Mouse (Mus musculus) bone marrow, adult 2 months (tissue): ENCODE data around the gene Hoxc6.

Experiments used
- CTCF ChIP-seq: fragments of 200-500 bp; IDR thresholded peaks from 2 replicates; pipeline ENCODE4 v1.5.1; 2011; ENCODE audit warnings: low read length, control low read depth; ENCODE audit not compliant: control insufficient read depth, insufficient read depth
- POLR2A ChIP-seq: fragments of 200-500 bp; IDR thresholded peaks from 2 replicates; pipeline ENCODE4 v1.6.1; 2011; ENCODE audit warnings: low read depth, mild to moderate bottlenecking, control low read depth, low read length, borderline replicate concordance; ENCODE audit not compliant: control insufficient read depth

- TF ChIP-seq POLR2A, result no peak
- TF ChIP-seq CTCF, result no peak
Measured at GRCm38 (mm10) chr15:102978615-102979515, 19.2 kb upstream of the Hoxc6 start.
